Mouse (Mus musculus) forebrain, embryonic 12.5 days (tissue): ENCODE measurements around the gene Obsl1. TPM values are rescaled to one million over a fixed set of nuclear protein-coding genes. Genes with fewer than 3 reads are reported as not detected.
A peak's percentile ranks its signal among the peaks of the same experiment; 100 is the strongest.

ENCODE experiments used
- ATAC-seq: fragments of 200-750 bp; cut with Nextera tagmentation; 2 replicates; pipeline ENCODE4 v1.8.0; 2017; ENCODE audit warnings: moderate TSS enrichment; ENCODE audit not compliant: low FRiP score
- H3K27ac ChIP-seq: fragments of 300-500 bp; sonication (generic); 2 replicates; pipeline ENCODE4 v1.5.1; 2016; ENCODE audit warnings: mild to moderate bottlenecking
- H3K27me3 ChIP-seq: fragments of 300-500 bp; sonication (generic); 2 replicates; pipeline ENCODE4 v1.6.1; 2016; ENCODE audit warnings: mild to moderate bottlenecking
- H3K36me3 ChIP-seq: fragments of 300-500 bp; sonication (generic); replicated peaks from 2 replicates; pipeline ENCODE4 v1.6.1; 2016; ENCODE audit warnings: mild to moderate bottlenecking
- H3K4me1 ChIP-seq: fragments of 300-500 bp; sonication (generic); 2 replicates; pipeline ENCODE4 v1.6.1; 2016
- H3K4me2 ChIP-seq: fragments of 300-500 bp; sonication (generic); 2 replicates; pipeline ENCODE4 v1.6.1; 2016; ENCODE audit warnings: mild to moderate bottlenecking, moderate library complexity
- H3K4me3 ChIP-seq: fragments of 300-500 bp; sonication (generic); replicated peaks from 2 replicates; pipeline ENCODE4 v1.5.1; 2016; ENCODE audit warnings: mild to moderate bottlenecking
- H3K9ac ChIP-seq: fragments of 300-500 bp; sonication (generic); 2 replicates; pipeline ENCODE4 v1.6.1; 2016; ENCODE audit warnings: mild to moderate bottlenecking
- H3K9me3 ChIP-seq: fragments of 300-500 bp; sonication (generic); 2 replicates; pipeline ENCODE4 v1.6.1; 2016
- WGBS: fragments of 180-500 bp; shearing (Covaris S2); methylation state at CpG from one replicate; pipeline ENCODE4 v1.1.7; 2016; 5-methylcytosine and 5-hydroxymethylcytosine counted together
- polyA plus RNA-seq: library from polyadenylated mRNA; unstranded; fragments of >200 nt; fragmentation: Nextera tagmentation; extraction: Ambion mirVana; gene quantifications from 2 replicates; pipeline ENCODE4 v1.2.1, GENCODE M21; 2016

Obsl1 gene
- polyA plus RNA-seq, 1 experiment from 2014 or later, result 36.8 TPM

DNA sequence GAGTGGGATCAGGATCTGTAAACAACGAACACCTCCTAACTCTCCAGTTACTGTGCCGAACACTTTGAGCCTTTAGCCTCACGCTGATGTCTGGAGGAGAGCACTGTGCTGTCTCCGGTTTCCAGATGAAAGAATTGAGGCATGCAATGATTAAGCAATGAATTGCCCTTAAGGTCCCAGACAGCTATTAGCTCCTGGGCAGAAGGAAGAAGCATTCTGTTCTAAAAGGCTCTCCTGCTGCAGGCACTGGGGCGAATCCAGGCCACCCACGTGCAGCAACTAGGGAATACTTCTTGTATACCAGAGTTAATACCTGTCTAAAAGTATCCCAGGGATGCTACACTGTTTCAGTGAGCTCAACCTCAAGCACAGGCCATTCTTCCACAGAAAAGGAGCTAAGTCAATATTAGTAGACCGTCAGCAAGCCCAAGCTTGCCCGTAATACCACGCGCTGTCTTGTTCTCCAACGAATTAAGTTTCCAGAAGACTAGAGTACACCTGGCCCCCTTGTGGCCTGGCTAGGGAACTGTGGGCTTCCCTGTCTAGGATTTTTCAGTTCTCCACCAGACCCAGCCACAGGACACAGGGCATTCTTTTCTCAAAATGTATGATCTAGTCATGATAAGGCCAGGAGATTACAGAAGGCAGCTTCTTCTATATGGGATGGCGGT is 11.2 kb downstream of the Obsl1 start:
- Histone ChIP-seq H3K4me1 (no peaks in the 10 kb centered on the region), H3K27me3 (peaks cover 34% of the 10 kb centered on the region), H3K9ac (no peak overlapping the region), H3K27ac (no peak overlapping the region), H3K4me2 (no peak overlapping the region), H3K9me3 (no peaks in the 10 kb centered on the region), H3K4me3 (no peak overlapping the region), H3K36me3 (peaks cover 47% of the 10 kb centered on the region)
- 37% methylated on average over 12 of the region's 12 CpGs for WGBS
- no peak for ATAC-seq

GRCm38 (mm10) chr1:75492579-75493170 is 13.6 kb downstream of the Obsl1 start:
- H3K9me3 ChIP-seq, result no peaks in the 10 kb centered on the region
- H3K4me3 ChIP-seq, result no peak overlapping the region
- ATAC-seq, result no peak
- peaks cover 28% of the 10 kb centered on the region for H3K36me3 ChIP-seq
- H3K4me2 ChIP-seq, result no peak overlapping the region
- no peak overlapping the region for H3K27ac ChIP-seq
- peaks cover 53% of the 10 kb centered on the region for H3K27me3 ChIP-seq
- H3K9ac ChIP-seq, result no peak overlapping the region
- H3K4me1 ChIP-seq, result peaks cover 8% of the 10 kb centered on the region
- 29% methylated on average over 24 of the region's 24 CpGs for WGBS

- Histone ChIP-seq H3K27ac (no peak overlapping the region), H3K4me1 (peaks cover 21% of the 10 kb centered on the region), H3K27me3 (peaks cover 65% of the 10 kb centered on the region), H3K36me3 (peaks cover 14% of the 10 kb centered on the region), H3K9me3 (no peaks in the 10 kb centered on the region), H3K9ac (no peak overlapping the region), H3K4me2 (no peak overlapping the region), H3K4me3 (no peak overlapping the region)
- no peak for ATAC-seq
- 80% methylated on average over 34 of the region's 34 CpGs for WGBS
These were observed 15.3 kb downstream of the Obsl1 start for GRCm38 (mm10) chr1:75490785-75491551.

GRCm38 (mm10) chr1:75487405-75488161 is 18.7 kb downstream of the Obsl1 start:
- H3K9me3 ChIP-seq, result no peaks in the 10 kb centered on the region
- peaks cover 88% of the 10 kb centered on the region for H3K27me3 ChIP-seq
- peak overlapping the region; percentile 53 for H3K4me3 ChIP-seq
- H3K4me2 ChIP-seq, result peak overlapping the region; percentile 75
- under 1% methylated on average over 62 of the region's 62 CpGs for WGBS
- peaks cover 25% of the 10 kb centered on the region for H3K4me1 ChIP-seq
- ATAC-seq, result peak; percentile 75
- H3K36me3 ChIP-seq, result peaks cover 14% of the 10 kb centered on the region
- peak overlapping the region; percentile 41 for H3K9ac ChIP-seq
- H3K27ac ChIP-seq, result no peak overlapping the region

DNA sequence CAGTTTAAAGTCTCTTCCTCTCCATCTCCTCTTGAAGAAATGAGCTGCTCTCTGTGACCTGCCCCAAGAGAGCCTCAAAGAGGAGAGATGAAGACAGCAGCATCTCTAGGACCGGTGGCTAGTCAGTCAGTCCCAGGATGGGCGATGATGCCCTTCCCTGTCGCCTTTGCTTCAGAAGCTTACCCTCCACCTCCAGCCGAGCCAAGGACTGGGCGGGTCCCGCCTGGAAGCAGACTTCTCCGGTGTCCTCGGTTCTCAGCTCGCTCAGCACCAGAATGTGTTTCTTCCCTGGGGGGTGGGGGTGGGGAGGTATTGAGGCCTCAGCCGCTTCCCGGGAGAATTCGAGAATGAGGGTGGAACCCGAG is 19.2 kb downstream of the Obsl1 start:
- H3K4me1 ChIP-seq, result peaks cover 27% of the 10 kb centered on the region
- H3K27ac ChIP-seq, result no peak overlapping the region
- peak overlapping the region; percentile 41; the same call in 1 of the 2 replicates for H3K9ac ChIP-seq
- peak overlapping the region; percentile 75 for H3K4me2 ChIP-seq
- under 1% methylated on average over 13 of the region's 13 CpGs for WGBS
- H3K9me3 ChIP-seq, result no peaks in the 10 kb centered on the region
- H3K4me3 ChIP-seq, result peak overlapping the region; percentile 53
- peaks cover 12% of the 10 kb centered on the region for H3K36me3 ChIP-seq
- peaks cover 89% of the 10 kb centered on the region for H3K27me3 ChIP-seq
- peak; percentile 12; the same call in 1 of the 2 replicates for ATAC-seq

GRCm38 (mm10) chr1:75486561-75486960 is 19.7 kb downstream of the Obsl1 start:
- Histone ChIP-seq H3K27ac (no peak overlapping the region), H3K36me3 (peaks cover 8% of the 10 kb centered on the region), H3K4me1 (peaks cover 28% of the 10 kb centered on the region), H3K27me3 (peaks cover 89% of the 10 kb centered on the region), H3K4me3 (peak overlapping the region; percentile 53), H3K9me3 (no peaks in the 10 kb centered on the region), H3K4me2 (peak overlapping the region; percentile 75), H3K9ac (no peak overlapping the region)
- ATAC-seq, result no peak
- WGBS, result 4% methylated on average over 24 of the region's 24 CpGs

DNA sequence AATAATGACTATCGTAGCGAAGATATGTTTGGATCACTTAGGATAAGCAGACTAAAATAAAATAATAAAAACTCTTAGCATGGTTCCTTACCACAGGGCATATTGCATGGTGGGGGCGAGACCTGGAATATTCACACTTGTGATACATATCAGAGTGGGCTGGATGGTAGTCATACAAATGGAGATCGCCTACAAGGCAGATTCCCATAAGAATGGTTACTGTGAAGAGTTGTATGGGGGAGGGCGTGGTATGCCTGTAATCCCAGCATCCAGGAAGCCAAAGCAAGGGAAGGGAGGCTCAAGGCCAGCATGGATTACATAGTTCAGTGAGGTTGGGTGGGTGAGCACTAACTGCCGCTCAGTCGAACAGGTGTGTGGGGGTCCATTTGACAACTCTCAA is 25.5 kb downstream of the Obsl1 start:
- H3K9ac ChIP-seq, result no peak overlapping the region
- H3K4me1 ChIP-seq, result peaks cover 41% of the 10 kb centered on the region
- WGBS, result 84% methylated on average over 7 of the region's 7 CpGs
- no peak overlapping the region for H3K27ac ChIP-seq
- H3K4me2 ChIP-seq, result peak overlapping the region; percentile 90
- H3K4me3 ChIP-seq, result 0 out of 2 replicates have a peak overlapping the region, but pooled peaks have one; percentile 86
- H3K36me3 ChIP-seq, result peaks cover 10% of the 10 kb centered on the region
- no peaks in the 10 kb centered on the region for H3K9me3 ChIP-seq
- ATAC-seq, result no peak
- peaks cover 61% of the 10 kb centered on the region for H3K27me3 ChIP-seq

DNA sequence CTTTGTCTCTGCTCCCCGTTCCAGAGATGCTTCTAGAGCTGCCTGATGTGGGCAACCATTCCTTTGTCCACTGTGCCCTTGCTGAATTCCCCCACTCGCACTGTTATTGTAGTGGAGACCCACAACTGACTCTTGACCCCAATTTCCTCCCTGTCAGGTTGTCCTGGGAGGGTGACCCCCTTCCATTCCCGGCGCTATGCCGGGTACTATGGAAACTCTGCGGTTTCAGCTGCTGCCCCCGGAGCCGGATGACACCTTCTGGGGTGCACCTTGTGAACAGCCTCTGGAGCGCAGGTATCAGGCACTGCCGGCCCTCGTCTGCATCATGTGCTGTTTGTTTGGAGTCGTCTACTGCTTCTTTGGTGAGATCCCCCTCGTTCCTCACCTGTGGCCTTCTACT is 26.2 kb downstream of the Obsl1 start:
- Histone ChIP-seq H3K9me3 (no peaks in the 10 kb centered on the region), H3K4me3 (peak overlapping the region; percentile 86), H3K9ac (peak overlapping the region; percentile 85), H3K4me1 (peaks cover 41% of the 10 kb centered on the region), H3K27ac (no peak overlapping the region), H3K27me3 (peaks cover 54% of the 10 kb centered on the region), H3K4me2 (peak overlapping the region; percentile 90), H3K36me3 (peaks cover 17% of the 10 kb centered on the region)
- ATAC-seq, result no peak
- WGBS, result 16% methylated on average over 13 of the region's 13 CpGs

DNA sequence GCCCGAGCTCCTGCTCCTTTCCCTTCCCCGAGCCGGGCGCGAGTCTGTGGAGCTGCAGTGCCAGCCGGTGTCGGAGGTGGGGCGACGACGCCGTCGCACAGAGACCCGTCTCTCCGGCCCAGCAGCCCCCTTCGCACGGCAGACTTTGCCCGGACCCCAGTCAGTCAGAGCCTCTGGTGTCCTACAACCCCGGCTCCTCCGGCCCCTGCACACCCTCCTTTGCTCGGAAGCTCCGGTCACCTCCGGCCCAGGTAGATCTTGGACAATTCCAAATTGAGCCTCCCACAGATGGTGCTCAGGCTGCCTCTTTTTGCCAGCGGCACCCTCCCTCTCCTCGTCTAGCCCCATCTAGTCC is 26.6 kb downstream of the Obsl1 start:
- Histone ChIP-seq H3K9me3 (no peaks in the 10 kb centered on the region), H3K4me1 (peaks cover 41% of the 10 kb centered on the region), H3K27ac (peak overlapping the region; percentile 75), H3K4me2 (peak overlapping the region; percentile 90), H3K27me3 (peaks cover 50% of the 10 kb centered on the region), H3K36me3 (peaks cover 21% of the 10 kb centered on the region), H3K4me3 (peak overlapping the region; percentile 86), H3K9ac (peak overlapping the region; percentile 85)
- under 1% methylated on average over 23 of the region's 24 CpGs for WGBS
- no peak for ATAC-seq

DNA sequence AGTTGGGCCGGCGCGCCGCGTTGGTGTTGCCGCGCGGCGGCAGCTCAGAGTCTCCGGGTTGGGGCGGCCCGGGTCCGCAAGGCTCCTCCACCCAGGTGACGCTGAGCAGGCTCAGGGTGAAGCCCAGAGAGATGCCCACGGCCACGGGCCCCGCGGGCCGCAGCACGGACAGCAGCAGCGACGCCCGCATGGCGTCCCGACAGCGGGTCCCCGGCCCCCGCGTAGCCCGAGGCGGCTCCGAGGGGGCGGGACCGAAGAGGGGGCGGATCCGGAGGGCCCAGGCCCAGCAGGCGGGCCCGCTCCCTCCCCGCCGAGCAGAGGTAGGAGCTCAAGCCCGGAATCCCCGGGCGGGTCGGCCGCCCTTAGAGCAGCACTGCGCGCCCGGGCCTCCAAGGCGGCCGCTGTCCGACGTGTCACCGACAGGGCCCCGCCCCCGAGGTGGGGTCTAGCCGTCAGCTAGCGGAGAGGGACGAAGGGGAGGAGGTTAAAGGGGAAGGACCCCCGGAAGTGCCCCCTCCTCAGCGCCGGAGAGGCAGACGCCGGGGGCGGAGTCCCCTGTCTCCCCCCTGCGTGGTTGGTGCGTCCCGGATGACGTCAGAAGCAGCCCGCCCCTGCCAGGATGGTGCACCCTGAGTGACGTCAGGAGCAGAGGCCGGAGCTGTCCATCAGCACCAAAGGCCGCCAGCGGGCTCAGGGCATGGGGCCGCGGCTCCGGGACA is 27.2 kb downstream of the Obsl1 start, which contains the start of the genes Chpf and Tmem198:
Gene Chpf (minus strand): TSS at position 392 of the 719 bp plus-strand sequence.
Gene Tmem198 (plus strand): TSS at position 617 of the 719 bp plus-strand sequence.
- Histone ChIP-seq H3K9ac (peak within 1 kb of the TSS; percentile 85), H3K27ac (peak within 1 kb of the TSS; percentile 75), H3K36me3 (peaks cover 27% of the 10 kb centered on the region), H3K4me2 (peak within 1 kb of the TSS; percentile 90), H3K9me3 (no peaks in the 10 kb centered on the region), H3K27me3 (peaks cover 45% of the 10 kb centered on the region), H3K4me1 (peaks cover 41% of the 10 kb centered on the region), H3K4me3 (peak within 1 kb of the TSS; percentile 86)
- WGBS, result 0% methylated on average over 38 of the region's 76 CpGs
- peak; percentile 95 for ATAC-seq

GRCm38 (mm10) chr1:75478497-75478896 is 27.8 kb downstream of the Obsl1 start:
- 0% methylated on average over 20 of the region's 25 CpGs for WGBS
- no peak for ATAC-seq
- H3K27me3 ChIP-seq, result peaks cover 39% of the 10 kb centered on the region
- peaks cover 33% of the 10 kb centered on the region for H3K36me3 ChIP-seq
- peaks cover 41% of the 10 kb centered on the region for H3K4me1 ChIP-seq
- peak overlapping the region; percentile 86 for H3K4me3 ChIP-seq
- H3K9ac ChIP-seq, result peak overlapping the region; percentile 85
- peak overlapping the region; percentile 90 for H3K4me2 ChIP-seq
- H3K27ac ChIP-seq, result peak overlapping the region; percentile 75; the same call in 1 of the 2 replicates
- H3K9me3 ChIP-seq, result no peaks in the 10 kb centered on the region
